Mouse (Mus musculus): Measurements from ENCODE around the gene Aqp11.

GRCm38 (mm10) chr7:97720109-97720508 lies 18.0 kb downstream of the Aqp11 start:
- TF ChIP-seq CTCF (IDR thresholded peaks at IDR 0.05; ENCODE audit: extremely low read depth, insufficient read depth, low read length): no peak
- TF ChIP-seq POLR2A (IDR thresholded peaks at IDR 0.05; ENCODE audit: extremely low read depth, insufficient read depth, low read length): no peak

All from cortical plate, adult 2 months (tissue).